Mouse (Mus musculus) T-cell, adult 2 months (primary cell): ENCODE measurements around the gene Amotl2.

Experiments
- DNase-seq: peaks from one replicate; pipeline ENCODE4 v3.0.0; 2022; ENCODE audit warnings: low spot score

The Amotl2 gene

GRCm38 (mm10) chr9:102719085-102719484, 2.6 kb downstream of the Amotl2 start:
- no peak for DNase-seq

DNA sequence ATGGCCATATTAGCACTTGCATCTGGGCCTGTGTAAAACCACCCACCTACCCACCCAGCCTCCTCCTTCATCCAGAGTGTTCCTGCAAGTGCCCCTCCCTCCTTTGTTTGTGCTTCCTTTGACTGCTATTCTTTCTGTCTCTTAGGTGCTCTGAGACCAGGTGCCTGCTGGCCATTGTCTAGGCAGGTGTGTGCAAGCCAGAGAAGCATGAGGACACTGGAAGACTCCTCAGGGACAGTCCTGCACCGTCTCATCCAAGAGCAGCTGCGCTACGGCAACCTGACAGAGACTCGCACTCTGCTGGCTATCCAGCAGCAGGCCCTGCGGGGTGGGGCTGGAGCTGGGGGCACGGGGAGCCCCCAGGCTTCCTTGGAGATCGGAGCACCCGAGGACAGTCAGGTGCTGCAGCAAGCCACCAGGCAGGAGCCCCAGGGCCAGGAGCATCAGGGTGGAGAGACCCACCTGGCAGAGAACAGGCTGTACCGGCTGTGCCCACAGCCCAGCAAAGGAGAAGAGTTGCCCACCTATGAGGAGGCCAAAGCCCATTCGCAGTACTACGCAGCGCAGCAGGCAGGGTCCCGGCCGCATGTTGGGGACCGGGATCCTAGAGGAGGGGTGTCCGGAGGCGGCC, 3.6 kb downstream of the Amotl2 start:
- DNase-seq: no peak

DNA sequence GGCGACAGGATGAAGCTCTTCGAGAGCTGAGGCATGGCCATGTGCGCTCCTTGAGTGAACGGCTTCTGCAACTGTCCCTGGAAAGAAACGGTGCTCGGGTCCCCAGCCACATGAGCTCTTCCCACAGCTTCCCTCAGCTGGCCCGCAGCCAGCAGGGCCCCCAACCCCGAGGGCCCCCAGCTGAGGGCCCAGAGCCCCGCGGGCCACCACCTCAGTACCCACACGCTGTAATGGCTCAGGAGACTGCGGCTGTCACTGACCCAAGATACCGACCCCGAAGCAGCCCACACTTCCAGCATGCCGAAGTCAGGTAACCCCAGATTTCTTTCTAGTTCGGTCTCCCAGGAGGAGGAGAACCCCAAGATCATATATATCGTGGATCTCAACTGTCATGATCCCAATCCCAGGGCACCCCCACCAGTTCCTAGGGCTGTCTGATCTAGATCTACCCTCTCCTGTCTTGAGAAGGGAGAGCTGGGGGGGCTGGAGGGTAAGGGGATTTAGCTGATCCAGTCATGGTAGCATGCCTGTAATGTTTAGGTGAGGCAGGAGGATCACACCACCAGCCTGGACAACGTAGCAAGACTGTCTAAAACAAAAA, 4.2 kb downstream of the Amotl2 start:
- DNase-seq: no peak

- no peak for DNase-seq
Observed at GRCm38 (mm10) chr9:102721406-102721978, 5.0 kb downstream of the Amotl2 start.

DNA sequence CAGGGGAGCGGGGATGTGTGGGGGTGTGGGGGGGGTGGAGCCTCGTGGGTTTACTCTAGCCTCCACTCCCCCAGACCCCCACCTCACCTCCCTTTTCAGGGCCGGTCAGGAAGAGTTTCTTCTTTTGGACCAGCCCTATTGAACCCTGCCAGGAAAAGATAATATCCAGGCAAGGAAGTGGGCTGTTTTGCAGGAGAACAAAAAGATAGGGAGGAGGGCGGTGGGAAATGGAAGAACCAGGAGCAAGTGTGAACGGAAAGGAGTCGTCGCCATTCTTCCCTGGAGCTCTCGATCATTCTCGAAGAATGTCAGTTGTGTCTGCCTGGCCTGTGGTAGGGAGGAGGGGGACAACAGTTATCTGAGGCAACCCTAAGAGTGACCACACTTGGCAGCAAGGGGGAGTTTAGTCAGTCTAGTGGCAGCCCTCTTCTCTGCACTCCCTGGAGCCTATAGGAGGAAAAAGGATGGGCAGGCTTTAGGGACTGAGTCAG, 5.6 kb downstream of the Amotl2 start:
- DNase-seq: no peak

GRCm38 (mm10) chr9:102722750-102723149, 6.3 kb downstream of the Amotl2 start:
- no peak for DNase-seq

DNA sequence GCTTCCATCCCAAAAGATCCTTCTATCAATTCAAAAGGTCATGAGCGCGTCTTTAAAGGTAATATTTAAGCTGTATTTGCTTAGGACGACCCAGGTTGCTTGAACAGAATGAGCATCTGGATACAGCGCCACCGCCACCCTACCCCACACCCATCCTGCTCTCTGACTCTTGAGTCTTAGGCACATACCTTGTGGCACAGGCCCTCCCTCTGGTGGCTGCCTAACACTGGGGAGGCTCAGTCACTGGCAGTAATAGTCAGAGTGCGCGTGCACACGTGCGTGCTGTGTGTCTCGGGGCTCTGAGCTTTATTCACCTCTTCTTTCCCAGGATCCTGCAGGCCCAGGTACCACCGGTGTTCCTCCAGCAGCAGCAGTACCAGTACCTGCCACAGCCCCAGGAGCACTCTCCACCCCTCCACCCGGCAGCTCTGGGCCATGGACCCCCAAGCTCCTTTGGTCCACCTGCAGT, 6.8 kb downstream of the Amotl2 start:
- DNase-seq: no peak

- DNase-seq: no peak
Observed at GRCm38 (mm10) chr9:102723990-102724461, 7.6 kb downstream of the Amotl2 start.

- DNase-seq: no peak
Observed at GRCm38 (mm10) chr9:102724942-102725341, 8.5 kb downstream of the Amotl2 start.

GRCm38 (mm10) chr9:102725958-102726654, 9.6 kb downstream of the Amotl2 start:
- DNase-seq: no peak

DNA sequence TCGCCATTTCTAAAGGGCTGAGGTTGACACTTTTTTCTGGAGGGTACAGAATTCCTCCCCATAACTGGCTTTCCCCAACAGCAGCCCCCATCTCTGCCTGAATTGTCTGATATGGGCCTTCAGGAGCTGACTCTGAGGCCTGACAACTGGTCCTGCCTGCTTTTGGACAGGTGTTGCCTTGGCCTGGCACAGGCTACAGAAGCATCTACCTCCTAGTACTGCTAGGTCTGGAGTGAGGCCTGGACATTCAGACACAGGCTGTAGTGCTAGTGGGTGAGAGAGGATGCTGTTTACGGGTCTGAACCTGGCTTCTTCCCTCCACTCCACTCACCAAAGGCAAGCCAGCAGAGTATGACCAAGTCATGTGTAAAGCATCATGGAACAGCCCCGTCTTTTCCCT, 10.3 kb downstream of the Amotl2 start:
- no peak for DNase-seq

DNA sequence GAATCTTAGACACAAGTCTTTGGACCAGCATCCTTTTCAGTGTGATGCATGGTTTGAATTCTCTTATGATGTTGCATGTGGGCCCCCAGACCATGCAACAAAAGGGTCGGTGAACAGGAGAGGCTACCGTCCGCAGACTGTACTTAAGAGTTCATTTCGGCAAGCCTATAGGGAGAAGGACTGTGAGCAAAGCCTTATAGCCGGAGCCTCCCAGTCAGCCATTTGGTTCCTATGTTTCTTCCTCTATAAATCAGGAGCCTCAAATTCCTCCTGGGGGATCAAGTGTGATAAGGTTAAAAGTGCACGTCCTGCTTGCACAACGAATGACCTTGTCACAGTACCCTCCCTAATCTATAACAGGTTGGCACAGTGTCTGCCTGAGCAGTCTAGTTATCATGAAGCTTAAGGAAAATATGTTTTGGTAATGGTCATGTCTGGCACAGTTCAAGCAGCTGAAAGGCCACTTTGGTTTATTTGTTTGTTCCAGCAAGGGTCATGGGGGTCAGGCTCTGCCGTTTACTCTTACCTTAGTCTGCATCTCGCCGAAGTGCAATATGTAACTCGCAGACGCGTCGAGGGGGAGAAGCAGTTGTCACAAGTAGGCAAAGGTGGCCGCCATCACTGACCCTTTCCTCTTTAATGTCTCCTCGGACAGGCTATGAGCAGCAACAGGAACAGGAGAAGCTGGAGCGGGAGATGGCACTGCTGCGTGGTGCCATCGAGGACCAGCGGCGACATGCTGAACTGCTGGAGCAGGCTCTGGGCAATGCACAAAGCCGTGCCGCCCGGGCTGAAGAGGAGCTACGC, 11.4 kb downstream of the Amotl2 start:
- DNase-seq: no peak

- no peak for DNase-seq
Observed at GRCm38 (mm10) chr9:102728469-102728747, 11.9 kb downstream of the Amotl2 start.

GRCm38 (mm10) chr9:102729093-102729845, 12.8 kb downstream of the Amotl2 start:
- DNase-seq: no peak

DNA sequence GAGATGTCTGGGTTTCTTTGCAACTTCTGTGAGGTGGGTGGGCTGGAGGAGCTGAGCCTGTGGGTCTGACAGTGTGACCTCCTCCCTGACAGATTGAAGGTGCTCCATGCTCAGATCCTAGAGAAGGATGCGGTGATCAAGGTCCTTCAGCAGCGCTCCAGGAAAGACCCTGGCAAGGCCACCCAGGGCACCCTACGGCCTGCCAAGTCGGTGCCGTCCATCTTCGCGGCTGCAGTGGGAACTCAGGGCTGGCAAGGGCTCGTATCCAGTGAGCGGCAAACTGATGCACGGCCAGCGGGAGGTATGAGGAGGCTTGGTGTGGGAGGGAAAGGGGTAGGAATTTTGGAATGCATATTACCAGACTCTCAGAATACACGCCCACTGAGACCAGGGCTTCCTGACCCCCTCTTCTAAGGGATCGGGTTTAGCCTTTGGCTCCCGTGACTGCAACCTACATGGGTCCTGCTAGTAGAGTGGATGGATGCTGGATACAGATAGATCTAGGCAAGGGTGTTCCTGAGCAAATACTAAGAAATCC, 13.5 kb downstream of the Amotl2 start:
- DNase-seq: no peak

- DNase-seq: no peak
Observed at GRCm38 (mm10) chr9:102731044-102731471, 14.6 kb downstream of the Amotl2 start.

GRCm38 (mm10) chr9:102731574-102732175, 15.2 kb downstream of the Amotl2 start:
- DNase-seq: no peak

DNA sequence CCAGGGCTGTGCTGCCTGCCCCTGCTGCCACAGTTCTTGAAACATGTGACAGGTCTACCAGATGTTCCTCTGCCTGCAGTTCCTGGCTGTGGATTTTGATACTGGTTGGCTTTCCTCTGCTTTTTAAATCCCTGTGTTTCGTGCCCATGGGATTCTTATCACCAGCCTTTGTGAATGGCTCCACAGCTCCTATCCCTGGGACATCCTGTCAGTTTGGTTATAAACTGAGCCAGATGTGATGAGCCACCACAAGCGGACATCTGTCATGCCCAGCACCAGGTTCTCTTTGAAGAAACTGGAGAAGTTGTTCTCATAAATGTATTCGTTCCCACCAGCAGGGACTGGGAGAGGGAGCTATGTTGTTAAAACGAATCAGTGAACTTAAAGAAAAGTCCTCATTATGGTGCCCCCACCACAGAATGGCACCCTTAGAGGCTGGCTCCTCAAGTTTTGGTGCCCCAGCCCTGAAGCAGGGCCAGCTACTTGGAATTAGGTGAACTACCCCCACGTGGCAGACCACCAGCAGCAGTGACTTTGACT, 15.9 kb downstream of the Amotl2 start:
- no peak for DNase-seq

DNA sequence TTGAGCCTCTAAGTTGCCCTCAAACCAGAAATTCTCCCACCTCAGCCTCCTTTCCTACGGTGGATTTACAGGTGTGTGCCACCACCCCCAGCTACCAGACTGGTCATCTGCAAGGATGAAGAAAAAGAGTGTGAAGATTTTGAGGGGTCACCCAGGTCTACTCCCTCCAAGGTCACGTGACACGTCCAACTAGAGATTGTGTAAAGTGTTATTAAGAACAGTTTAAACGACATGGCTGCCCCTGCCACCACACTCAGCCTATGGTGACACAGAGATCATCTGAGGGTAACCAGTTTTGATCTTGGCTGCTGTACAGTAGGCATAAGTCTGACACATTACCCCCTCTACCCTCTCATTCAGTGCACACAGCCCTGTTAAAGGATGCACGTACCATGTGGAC, 17.0 kb downstream of the Amotl2 start:
- DNase-seq: no peak

- no peak for DNase-seq
Observed at GRCm38 (mm10) chr9:102733999-102734738, 17.7 kb downstream of the Amotl2 start.
